Mouse (Mus musculus): ENCODE results near the gene 1700015G11Rik. TPM values are rescaled to one million over a fixed set of nuclear protein-coding genes. Genes with fewer than 3 reads are reported as not detected.

The 1700015G11Rik gene
- polyA plus RNA-seq, 1 experiment from 2014 or later: not detected

DNA sequence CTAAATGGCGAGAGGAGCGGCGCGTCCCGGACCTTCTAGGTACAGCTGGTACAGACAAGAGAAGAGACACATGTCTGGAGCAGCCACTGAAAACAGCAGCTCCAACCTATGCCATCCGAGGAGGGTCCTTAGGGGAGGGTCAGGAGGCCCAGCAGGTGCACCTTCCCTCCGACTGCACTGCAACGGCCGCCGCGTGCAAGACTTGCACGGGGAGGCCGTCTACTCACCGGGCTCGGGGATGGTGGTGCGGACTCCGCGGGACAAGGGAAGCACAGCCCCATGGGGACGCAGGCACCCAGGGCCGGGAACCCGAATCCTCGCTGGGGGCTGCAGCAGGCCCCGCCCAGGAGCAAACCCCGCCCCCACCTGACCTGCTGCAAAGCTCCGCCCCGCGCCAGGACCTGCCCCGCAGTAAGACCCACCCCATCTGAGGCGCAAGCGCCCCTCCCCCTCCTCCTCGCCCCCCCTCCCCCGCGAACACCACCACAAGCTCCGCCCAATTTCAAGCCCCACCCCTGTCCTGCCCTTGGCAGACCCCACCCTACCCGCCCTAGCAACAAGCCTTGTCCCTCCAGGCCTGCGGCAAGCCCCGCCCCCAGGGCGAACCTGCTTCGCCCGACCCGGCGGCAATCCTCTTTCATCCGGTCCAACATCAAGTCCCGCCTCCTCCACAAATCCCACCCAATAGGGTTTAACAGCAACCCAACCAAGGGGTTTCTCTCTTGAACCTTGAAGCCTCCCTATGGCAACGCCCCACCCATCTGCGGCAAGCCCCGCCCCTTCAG is 9.8 kb downstream of the 1700015G11Rik start, which contains the start of gene Svip:
TSS of gene Svip (minus strand) at position 508 of the 785 bp plus-strand sequence.
- Histone ChIP-seq H3K4me1 (no peaks in the 10 kb centered on the region), H3K27me3 (peaks cover 7% of the 10 kb centered on the region; the same call in 1 of the 2 replicates), H3K36me3 (no peaks in the 10 kb centered on the region), H3K9me3 (no peaks in the 10 kb centered on the region), H3K4me2 (replicated peaks) (peak within 1 kb of the TSS; percentile 79), H3K9ac (no peak within 1 kb of the TSS; the same call in none of the 2 replicates), H3K27ac (no peak within 1 kb of the TSS), H3K4me3 (peak within 1 kb of the TSS; percentile 59)
- ATAC-seq (ENCODE audit: insufficient number of reproducible peaks, insufficient read depth, low FRiP score, low TSS enrichment): peak; percentile 92
- 1% methylated on average over 44 of the region's 47 CpGs for WGBS

DNA sequence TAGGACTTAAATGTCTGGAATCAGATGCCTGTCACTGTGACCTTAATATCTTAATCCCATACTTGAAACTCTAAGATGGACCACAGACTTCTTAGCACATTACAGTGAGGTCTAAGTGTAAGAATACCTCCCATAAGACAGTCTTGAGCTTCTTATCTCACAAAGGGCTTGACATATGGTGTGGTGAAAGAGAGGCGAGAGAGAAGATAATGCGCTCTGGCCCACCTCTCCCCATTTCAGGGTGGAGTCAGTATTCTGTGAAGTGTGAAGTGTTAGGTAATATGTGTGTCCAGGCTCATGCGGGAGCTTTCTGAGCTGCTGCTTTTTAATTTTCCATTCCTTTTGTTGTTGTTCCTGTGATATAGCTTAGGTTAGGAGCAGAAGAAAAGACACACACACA is 24.5 kb downstream of the 1700015G11Rik start:
- Histone ChIP-seq H3K27ac (no peak overlapping the region), H3K4me1 (no peaks in the 10 kb centered on the region), H3K9me3 (no peaks in the 10 kb centered on the region), H3K27me3 (no peaks in the 10 kb centered on the region), H3K4me2 (replicated peaks) (no peak overlapping the region), H3K9ac (no peak overlapping the region), H3K4me3 (no peak overlapping the region), H3K36me3 (no peaks in the 10 kb centered on the region)
- 85% methylated on average over 3 of the region's 3 CpGs for WGBS
- 0 out of 2 replicates have a peak, but pooled peaks have one; percentile 6 for ATAC-seq (ENCODE audit: insufficient number of reproducible peaks, insufficient read depth, low FRiP score, low TSS enrichment)

DNA sequence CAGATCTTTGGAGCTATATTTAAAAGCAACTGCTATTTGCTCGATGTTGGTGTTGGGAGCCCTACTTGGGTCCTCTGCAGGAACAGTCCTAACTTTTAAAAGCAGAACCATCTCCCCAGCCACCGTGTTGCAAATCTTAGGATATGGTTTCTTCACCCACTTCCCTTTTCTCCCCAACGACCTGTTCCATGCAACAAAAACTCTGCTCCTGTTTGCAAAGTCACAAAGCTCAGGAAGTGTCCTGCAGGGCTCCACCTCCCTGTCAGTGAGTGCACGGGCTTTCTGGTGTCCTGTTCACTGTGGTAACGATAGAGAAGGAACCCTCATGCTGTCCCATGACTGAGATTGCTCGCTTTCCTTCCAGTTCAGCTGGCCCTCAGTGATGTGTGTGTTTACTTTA is 28.6 kb downstream of the 1700015G11Rik start:
- Histone ChIP-seq H3K27ac (no peak overlapping the region), H3K9me3 (no peaks in the 10 kb centered on the region), H3K4me1 (peaks cover 3% of the 10 kb centered on the region; the same call in 1 of the 2 replicates), H3K36me3 (no peaks in the 10 kb centered on the region), H3K4me2 (replicated peaks) (no peak overlapping the region), H3K27me3 (no peaks in the 10 kb centered on the region), H3K9ac (no peak overlapping the region), H3K4me3 (no peak overlapping the region)
- no peak for ATAC-seq (ENCODE audit: insufficient number of reproducible peaks, insufficient read depth, low FRiP score, low TSS enrichment)
- 58% methylated on average over 6 of the region's 6 CpGs for WGBS

- Histone ChIP-seq H3K4me1 (peaks cover 3% of the 10 kb centered on the region; the same call in 1 of the 2 replicates), H3K4me2 (replicated peaks) (no peak overlapping the region), H3K27ac (no peak overlapping the region), H3K4me3 (no peak overlapping the region), H3K36me3 (no peaks in the 10 kb centered on the region), H3K9me3 (no peaks in the 10 kb centered on the region), H3K27me3 (no peaks in the 10 kb centered on the region), H3K9ac (no peak overlapping the region)
- 82% methylated on average over 6 of the region's 6 CpGs for WGBS
- no peak for ATAC-seq (ENCODE audit: insufficient number of reproducible peaks, insufficient read depth, low FRiP score, low TSS enrichment)
Measured at GRCm38 (mm10) chr7:51985763-51986162, 29.8 kb downstream of the 1700015G11Rik start.

DNA sequence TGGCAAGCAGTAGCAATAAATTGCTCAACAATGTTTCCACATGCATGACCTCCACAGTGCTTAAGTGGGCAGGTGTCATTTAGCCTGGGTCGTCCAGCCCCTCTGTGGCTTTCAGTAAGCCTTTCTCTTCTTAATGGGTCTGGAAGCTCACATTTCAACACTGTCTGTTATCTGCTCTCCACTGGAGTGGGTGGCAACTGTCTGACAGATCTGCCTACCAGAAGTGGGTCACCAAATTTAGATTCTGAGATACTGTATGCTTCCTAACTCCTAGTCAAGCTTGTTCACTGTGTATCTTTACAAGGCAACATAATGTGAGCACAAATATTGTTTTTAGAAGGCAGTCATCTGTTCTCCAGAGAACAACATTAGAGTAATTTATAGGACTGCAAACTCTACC is 33.2 kb downstream of the 1700015G11Rik start:
- H3K9me3 ChIP-seq: no peaks in the 10 kb centered on the region
- no peak for ATAC-seq (ENCODE audit: insufficient number of reproducible peaks, insufficient read depth, low FRiP score, low TSS enrichment)

GRCm38 (mm10) chr7:51979271-51979670 is 36.3 kb downstream of the 1700015G11Rik start:
- H3K36me3 ChIP-seq: no peaks in the 10 kb centered on the region
- no peaks in the 10 kb centered on the region for H3K4me1 ChIP-seq
- H3K9me3 ChIP-seq: no peaks in the 10 kb centered on the region
- no peak overlapping the region for H3K4me3 ChIP-seq
- ATAC-seq (ENCODE audit: insufficient number of reproducible peaks, insufficient read depth, low FRiP score, low TSS enrichment): no peak
- H3K27ac ChIP-seq: no peak overlapping the region
- 42% methylated on average over 5 of the region's 5 CpGs for WGBS
- H3K4me2 ChIP-seq (replicated peaks): no peak overlapping the region
- H3K9ac ChIP-seq: no peak overlapping the region
- H3K27me3 ChIP-seq: no peaks in the 10 kb centered on the region

More for the DNA sequence above, 33.2 kb downstream of the 1700015G11Rik start:
- Histone ChIP-seq H3K27me3 (no peaks in the 10 kb centered on the region), H3K9ac (no peak overlapping the region), H3K4me1 (peaks cover 3% of the 10 kb centered on the region; the same call in 1 of the 2 replicates), H3K36me3 (no peaks in the 10 kb centered on the region), H3K4me3 (no peak overlapping the region), H3K27ac (no peak overlapping the region), H3K4me2 (replicated peaks) (no peak overlapping the region)
- WGBS: 20% methylated on average over 1 of the region's 1 CpGs

GRCm38 (mm10) chr7:51975181-51975580 is 40.3 kb downstream of the 1700015G11Rik start:
- H3K27me3 ChIP-seq: no peaks in the 10 kb centered on the region; the same call in 1 of the 2 replicates
- no peak overlapping the region for H3K27ac ChIP-seq
- H3K9ac ChIP-seq: no peak overlapping the region
- no peaks in the 10 kb centered on the region for H3K36me3 ChIP-seq
- no peaks in the 10 kb centered on the region for H3K9me3 ChIP-seq
- H3K4me2 ChIP-seq (replicated peaks): no peak overlapping the region
- 71% methylated on average over 6 of the region's 6 CpGs for WGBS
- no peaks in the 10 kb centered on the region for H3K4me1 ChIP-seq
- no peak overlapping the region for H3K4me3 ChIP-seq
- ATAC-seq (ENCODE audit: insufficient number of reproducible peaks, insufficient read depth, low FRiP score, low TSS enrichment): no peak

- Histone ChIP-seq H3K9ac (no peak overlapping the region), H3K4me2 (replicated peaks) (no peak overlapping the region), H3K27me3 (no peaks in the 10 kb centered on the region; the same call in 1 of the 2 replicates), H3K4me3 (no peak overlapping the region), H3K36me3 (no peaks in the 10 kb centered on the region), H3K9me3 (no peaks in the 10 kb centered on the region), H3K4me1 (no peaks in the 10 kb centered on the region), H3K27ac (no peak overlapping the region)
- WGBS: 86% methylated on average over 2 of the region's 2 CpGs
- ATAC-seq (ENCODE audit: insufficient number of reproducible peaks, insufficient read depth, low FRiP score, low TSS enrichment): no peak
Measured at GRCm38 (mm10) chr7:51973526-51973925, 42.0 kb downstream of the 1700015G11Rik start.

- no peaks in the 10 kb centered on the region for H3K4me1 ChIP-seq
- H3K9me3 ChIP-seq: no peaks in the 10 kb centered on the region
- no peak for ATAC-seq (ENCODE audit: insufficient number of reproducible peaks, insufficient read depth, low FRiP score, low TSS enrichment)
- H3K36me3 ChIP-seq: no peaks in the 10 kb centered on the region
- H3K4me3 ChIP-seq: no peak overlapping the region
- H3K4me2 ChIP-seq (replicated peaks): no peak overlapping the region
- H3K9ac ChIP-seq: no peak overlapping the region
- no peaks in the 10 kb centered on the region; the same call in 1 of the 2 replicates for H3K27me3 ChIP-seq
- H3K27ac ChIP-seq: no peak overlapping the region
- 67% methylated on average over 5 of the region's 5 CpGs for WGBS
Measured at GRCm38 (mm10) chr7:51973091-51973490, 42.4 kb downstream of the 1700015G11Rik start.

DNA sequence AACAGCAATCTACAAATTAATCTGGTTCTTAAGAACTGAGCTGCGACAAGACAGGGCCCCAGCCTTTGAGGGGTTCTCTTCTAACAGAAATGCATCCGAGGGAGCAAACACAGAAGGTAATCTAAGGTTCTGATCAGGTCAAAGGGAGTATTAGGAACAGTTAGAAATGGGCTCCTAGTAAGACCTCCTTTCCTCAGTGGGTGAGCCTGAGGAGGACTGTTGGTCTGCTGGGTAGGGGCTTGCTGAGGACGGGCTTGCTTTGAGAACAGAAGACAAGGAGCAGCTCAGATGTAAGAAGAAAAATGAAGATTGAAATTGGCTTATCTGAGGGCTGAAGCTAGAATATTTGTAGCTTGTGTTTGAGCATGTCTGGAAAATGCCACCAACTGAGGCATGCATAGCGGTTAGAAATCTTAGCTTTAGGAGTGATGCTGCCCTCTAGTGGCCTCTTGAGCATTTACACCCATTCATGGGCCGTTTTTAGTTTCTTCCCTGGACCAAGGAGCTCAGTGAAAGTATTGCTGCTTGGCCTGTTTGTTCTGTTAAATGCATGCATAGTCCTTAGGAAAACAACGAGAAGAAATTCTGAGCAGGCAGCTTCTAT is 43.2 kb downstream of the 1700015G11Rik start:
- WGBS: 26% methylated on average over 6 of the region's 6 CpGs
- no peaks in the 10 kb centered on the region for H3K36me3 ChIP-seq
- ATAC-seq (ENCODE audit: insufficient number of reproducible peaks, insufficient read depth, low FRiP score, low TSS enrichment): no peak
- H3K4me3 ChIP-seq: no peak overlapping the region
- no peaks in the 10 kb centered on the region for H3K4me1 ChIP-seq
- H3K27ac ChIP-seq: no peak overlapping the region
- H3K9ac ChIP-seq: no peak overlapping the region
- H3K27me3 ChIP-seq: no peaks in the 10 kb centered on the region; the same call in 1 of the 2 replicates
- no peak overlapping the region for H3K4me2 ChIP-seq (replicated peaks)
- no peaks in the 10 kb centered on the region for H3K9me3 ChIP-seq

DNA sequence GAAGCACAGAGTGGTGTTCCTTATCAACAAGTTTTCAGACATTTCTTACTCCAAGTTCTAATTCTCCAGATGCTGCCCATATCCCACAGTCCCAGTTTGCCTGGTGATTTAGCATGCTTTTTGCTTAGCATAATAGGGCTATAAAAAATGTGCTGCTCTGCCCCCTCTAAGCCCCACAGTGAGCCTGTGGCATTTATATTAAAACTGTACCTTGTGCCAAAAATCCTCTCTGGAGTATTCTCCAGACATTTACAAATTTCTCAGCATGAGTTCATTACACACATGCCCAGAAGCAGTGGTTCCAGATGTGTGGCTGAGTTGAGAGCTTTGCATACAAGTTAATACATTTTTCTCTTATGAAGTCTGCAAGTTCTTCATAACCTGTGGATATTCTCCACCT is 46.1 kb downstream of the 1700015G11Rik start:
- Histone ChIP-seq H3K27me3 (no peaks in the 10 kb centered on the region; the same call in 1 of the 2 replicates), H3K4me1 (no peaks in the 10 kb centered on the region), H3K4me3 (no peak overlapping the region), H3K9ac (no peak overlapping the region), H3K9me3 (no peaks in the 10 kb centered on the region), H3K4me2 (replicated peaks) (no peak overlapping the region), H3K27ac (no peak overlapping the region), H3K36me3 (no peaks in the 10 kb centered on the region)
- no peak for ATAC-seq (ENCODE audit: insufficient number of reproducible peaks, insufficient read depth, low FRiP score, low TSS enrichment)

- 82% methylated on average over 4 of the region's 4 CpGs for WGBS
- H3K27ac ChIP-seq: no peak overlapping the region
Measured at GRCm38 (mm10) chr7:51967581-51967980, 47.9 kb downstream of the 1700015G11Rik start.

More at GRCm38 (mm10) chr7:51967581-51967980, 47.9 kb downstream of the 1700015G11Rik start:
- H3K9me3 ChIP-seq: no peaks in the 10 kb centered on the region
- no peak for ATAC-seq (ENCODE audit: insufficient number of reproducible peaks, insufficient read depth, low FRiP score, low TSS enrichment)
- no peak overlapping the region for H3K4me3 ChIP-seq
- no peak overlapping the region for H3K4me2 ChIP-seq (replicated peaks)
- H3K27me3 ChIP-seq: no peaks in the 10 kb centered on the region
- H3K36me3 ChIP-seq: no peaks in the 10 kb centered on the region
- H3K9ac ChIP-seq: no peak overlapping the region
- no peaks in the 10 kb centered on the region for H3K4me1 ChIP-seq

All from embryonic facial prominence, embryonic 12.5 days (tissue).